Mouse (Mus musculus) embryonic facial prominence, embryonic 13.5 days (tissue): ENCODE measurements around the gene Hspbp1. TPM values are rescaled to one million over a fixed set of nuclear protein-coding genes. Genes with fewer than 3 reads are reported as not detected.

Experiments
- ATAC-seq: fragments of 200-750 bp; cut with Nextera tagmentation; 2 replicates; pipeline ENCODE4 v1.8.0; 2017; ENCODE audit warnings: low read depth; ENCODE audit not compliant: insufficient number of reproducible peaks, insufficient read depth, low FRiP score, low TSS enrichment
- H3K27ac ChIP-seq: fragments of 300-500 bp; sonication (generic); 2 replicates; pipeline ENCODE4 v1.5.1; 2015; ENCODE audit warnings: moderate library complexity, mild to moderate bottlenecking, inconsistent platforms
- H3K27me3 ChIP-seq: fragments of 300-500 bp; sonication (generic); 2 replicates; pipeline ENCODE4 v1.6.1; 2015; ENCODE audit warnings: mild to moderate bottlenecking, inconsistent platforms
- H3K36me3 ChIP-seq: fragments of 300-500 bp; sonication (generic); 2 replicates; pipeline ENCODE4 v1.6.1; 2015; ENCODE audit warnings: mild to moderate bottlenecking, inconsistent platforms
- H3K4me1 ChIP-seq: fragments of 300-500 bp; sonication (generic); 2 replicates; pipeline ENCODE4 v1.6.1; 2015; ENCODE audit warnings: inconsistent platforms
- H3K4me2 ChIP-seq: fragments of 300-500 bp; sonication (generic); 2 replicates; pipeline ENCODE4 v1.6.1; 2015; ENCODE audit warnings: moderate library complexity, mild to moderate bottlenecking, inconsistent platforms
- H3K4me3 ChIP-seq: fragments of 300-500 bp; sonication (generic); 2 replicates; pipeline ENCODE4 v1.5.1; 2015; ENCODE audit warnings: mild to moderate bottlenecking, inconsistent platforms
- H3K9ac ChIP-seq: fragments of 300-500 bp; sonication (generic); 2 replicates; pipeline ENCODE4 v1.6.1; 2015; ENCODE audit warnings: mild to moderate bottlenecking, inconsistent platforms
- H3K9me3 ChIP-seq: fragments of 300-500 bp; sonication (generic); 2 replicates; pipeline ENCODE4 v1.6.1; 2016; ENCODE audit warnings: inconsistent platforms
- WGBS: fragments of 180-500 bp; shearing (Covaris S2); methylation state at CpG from one replicate; pipeline ENCODE4 v1.1.7; 2015; ENCODE audit warnings: mixed read lengths; 5-methylcytosine and 5-hydroxymethylcytosine counted together
- polyA plus RNA-seq: library from polyadenylated mRNA; unstranded; fragments of >200 nt; fragmentation: Nextera tagmentation; extraction: Ambion mirVana; gene quantifications from 2 replicates; pipeline ENCODE4 v1.2.1, GENCODE M21; 2015

The Hspbp1 gene
- polyA plus RNA-seq, 1 experiment from 2014 or later, result 92.3 TPM

DNA sequence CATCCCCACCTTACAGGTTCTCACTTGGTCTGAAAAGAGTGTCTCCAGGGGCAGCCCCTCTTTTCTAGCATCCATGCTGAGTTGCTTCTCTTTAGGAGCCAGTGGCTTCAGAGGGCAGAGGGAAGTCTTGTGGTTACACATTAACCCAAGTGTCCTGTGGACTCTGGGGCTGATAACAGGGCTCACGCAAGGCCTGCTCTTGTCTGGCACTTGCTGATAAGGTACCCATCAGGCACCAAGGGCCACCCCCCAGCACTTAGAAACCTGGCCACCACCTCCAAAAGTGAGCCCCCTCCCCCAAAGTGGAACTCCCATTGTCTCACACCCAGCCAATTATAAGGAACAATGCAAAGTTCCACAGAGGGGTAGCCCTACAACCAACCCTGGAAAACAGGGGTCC, 54.7 kb downstream of the Hspbp1 start:
- ATAC-seq, result no peak
- peaks cover 70% of the 10 kb centered on the region for H3K36me3 ChIP-seq
- no peaks in the 10 kb centered on the region for H3K9me3 ChIP-seq
- WGBS, result 96% methylated on average over 1 of the region's 1 CpGs
- H3K4me1 ChIP-seq, result no peaks in the 10 kb centered on the region
- H3K4me2 ChIP-seq, result no peak overlapping the region
- H3K27ac ChIP-seq, result no peak overlapping the region
- H3K27me3 ChIP-seq, result no peaks in the 10 kb centered on the region
- H3K4me3 ChIP-seq, result no peak overlapping the region
- H3K9ac ChIP-seq, result no peak overlapping the region

DNA sequence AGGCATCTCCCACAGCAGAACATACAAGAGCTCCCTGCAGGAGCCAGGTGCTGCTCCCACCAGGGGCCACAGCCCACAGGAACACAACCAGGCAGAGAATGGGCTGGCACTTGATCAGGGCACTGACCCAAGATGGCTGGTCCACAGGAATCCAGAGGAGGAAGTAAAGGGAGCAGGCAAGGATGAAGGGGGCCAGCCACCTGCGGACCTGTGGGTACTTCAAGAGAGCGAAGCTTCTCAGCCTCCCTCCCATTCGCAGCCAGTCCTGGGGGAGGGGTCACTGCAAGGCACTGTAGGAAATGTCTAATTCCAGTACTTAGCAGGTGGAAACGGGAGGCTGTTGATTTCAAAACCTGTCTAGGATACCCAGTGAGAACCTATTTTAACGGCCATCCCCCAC, 55.3 kb downstream of the Hspbp1 start:
- 92% methylated on average over 5 of the region's 5 CpGs for WGBS
- Histone ChIP-seq H3K27me3 (no peaks in the 10 kb centered on the region), H3K36me3 (peaks cover 66% of the 10 kb centered on the region)

DNA sequence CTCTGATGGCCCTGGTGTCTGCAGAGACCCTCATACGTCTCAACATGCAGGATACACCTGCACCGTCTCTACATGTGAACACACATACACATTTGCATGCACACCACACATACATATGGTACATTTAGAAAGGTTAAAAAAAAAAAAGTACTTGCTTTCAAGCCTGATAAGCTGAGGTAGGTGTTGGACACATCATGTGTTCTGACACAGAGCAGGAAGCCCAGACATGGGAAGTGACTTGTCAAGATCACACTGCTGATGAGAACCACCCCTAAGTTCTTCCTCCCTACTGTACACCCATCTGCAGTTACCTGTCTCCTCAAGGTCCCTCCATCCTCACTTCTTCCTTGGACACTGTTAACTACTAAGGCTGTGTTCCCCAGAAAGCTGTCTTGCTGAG, 58.9 kb downstream of the Hspbp1 start:
- Histone ChIP-seq H3K4me3 (no peak overlapping the region), H3K27me3 (no peaks in the 10 kb centered on the region), H3K27ac (no peak overlapping the region), H3K9ac (no peak overlapping the region), H3K4me2 (no peak overlapping the region), H3K9me3 (no peaks in the 10 kb centered on the region), H3K36me3 (peaks cover 32% of the 10 kb centered on the region), H3K4me1 (no peaks in the 10 kb centered on the region)
- no peak for ATAC-seq
- WGBS, result 91% methylated on average over 2 of the region's 2 CpGs

More for the DNA sequence above, 55.3 kb downstream of the Hspbp1 start:
- no peak overlapping the region for H3K27ac ChIP-seq
- no peak overlapping the region for H3K4me2 ChIP-seq
- H3K9ac ChIP-seq, result no peak overlapping the region
- no peaks in the 10 kb centered on the region for H3K9me3 ChIP-seq
- no peaks in the 10 kb centered on the region for H3K4me1 ChIP-seq
- no peak overlapping the region for H3K4me3 ChIP-seq
- ATAC-seq, result no peak

DNA sequence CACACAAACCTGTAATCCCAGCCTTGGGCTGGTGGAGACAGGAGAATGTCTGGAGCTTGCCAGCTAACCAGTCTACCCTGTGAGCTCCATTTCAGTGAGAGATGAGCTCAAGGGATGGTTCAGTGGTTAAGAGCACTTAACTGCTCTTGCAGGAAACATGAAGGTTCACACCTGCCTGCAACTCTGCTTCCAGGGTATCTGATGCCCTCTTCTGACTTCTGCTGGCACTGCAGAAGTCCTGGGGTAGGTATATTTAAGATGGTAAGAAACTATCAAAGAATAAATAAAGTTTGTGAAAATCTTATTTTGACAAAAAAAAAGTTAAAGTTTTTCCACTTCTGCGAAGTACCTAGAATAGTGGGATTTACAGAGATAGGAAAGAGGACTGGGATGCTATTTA, 60.5 kb downstream of the Hspbp1 start:
- H3K36me3 ChIP-seq, result peaks cover 16% of the 10 kb centered on the region
- WGBS, result 53% methylated on average over 1 of the region's 1 CpGs
- no peaks in the 10 kb centered on the region for H3K4me1 ChIP-seq
- H3K4me2 ChIP-seq, result no peak overlapping the region
- no peak overlapping the region for H3K9ac ChIP-seq
- no peak overlapping the region for H3K4me3 ChIP-seq
- H3K9me3 ChIP-seq, result no peaks in the 10 kb centered on the region
- H3K27ac ChIP-seq, result no peak overlapping the region
- no peak for ATAC-seq
- no peaks in the 10 kb centered on the region for H3K27me3 ChIP-seq

DNA sequence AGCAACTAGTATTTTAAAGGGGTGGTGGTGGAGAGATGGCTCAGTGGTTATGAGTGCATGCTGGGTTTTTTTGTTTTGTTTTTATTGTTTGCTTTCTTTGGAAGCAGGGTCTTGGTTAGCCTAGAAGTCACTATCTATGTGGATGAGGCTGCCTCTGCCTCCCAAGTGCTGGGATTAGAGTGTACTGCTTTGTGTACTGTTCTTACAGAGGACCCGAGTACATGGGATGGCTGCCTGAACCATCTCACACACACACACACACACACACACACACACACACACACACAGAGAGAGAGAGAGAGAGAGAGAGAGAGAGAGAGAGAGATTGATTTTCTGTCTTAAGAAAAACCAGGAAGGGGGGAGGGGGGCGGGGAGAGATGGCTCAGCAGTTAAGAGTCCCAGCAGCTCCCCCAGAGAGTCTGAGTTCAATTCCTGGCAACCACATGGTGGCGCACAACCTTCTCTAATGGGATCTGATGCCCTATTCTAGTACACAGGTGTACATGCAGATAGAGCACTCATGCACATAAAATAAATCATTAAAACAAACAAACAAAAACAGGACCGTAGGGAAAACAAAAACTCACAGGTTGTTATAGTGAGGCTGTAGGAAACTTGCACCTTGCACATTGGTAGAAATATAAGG, 61.2 kb downstream of the Hspbp1 start:
- no peaks in the 10 kb centered on the region for H3K9me3 ChIP-seq
- peaks cover 9% of the 10 kb centered on the region for H3K36me3 ChIP-seq
- no peaks in the 10 kb centered on the region for H3K4me1 ChIP-seq
- H3K27ac ChIP-seq, result no peak overlapping the region
- no peak overlapping the region for H3K4me2 ChIP-seq
- no peaks in the 10 kb centered on the region for H3K27me3 ChIP-seq
- WGBS, result 32% methylated on average over 4 of the region's 4 CpGs
- ATAC-seq, result no peak
- H3K4me3 ChIP-seq, result no peak overlapping the region
- H3K9ac ChIP-seq, result no peak overlapping the region

- no peak for ATAC-seq
Observed at GRCm38 (mm10) chr7:4619979-4620378, 64.9 kb downstream of the Hspbp1 start.

DNA sequence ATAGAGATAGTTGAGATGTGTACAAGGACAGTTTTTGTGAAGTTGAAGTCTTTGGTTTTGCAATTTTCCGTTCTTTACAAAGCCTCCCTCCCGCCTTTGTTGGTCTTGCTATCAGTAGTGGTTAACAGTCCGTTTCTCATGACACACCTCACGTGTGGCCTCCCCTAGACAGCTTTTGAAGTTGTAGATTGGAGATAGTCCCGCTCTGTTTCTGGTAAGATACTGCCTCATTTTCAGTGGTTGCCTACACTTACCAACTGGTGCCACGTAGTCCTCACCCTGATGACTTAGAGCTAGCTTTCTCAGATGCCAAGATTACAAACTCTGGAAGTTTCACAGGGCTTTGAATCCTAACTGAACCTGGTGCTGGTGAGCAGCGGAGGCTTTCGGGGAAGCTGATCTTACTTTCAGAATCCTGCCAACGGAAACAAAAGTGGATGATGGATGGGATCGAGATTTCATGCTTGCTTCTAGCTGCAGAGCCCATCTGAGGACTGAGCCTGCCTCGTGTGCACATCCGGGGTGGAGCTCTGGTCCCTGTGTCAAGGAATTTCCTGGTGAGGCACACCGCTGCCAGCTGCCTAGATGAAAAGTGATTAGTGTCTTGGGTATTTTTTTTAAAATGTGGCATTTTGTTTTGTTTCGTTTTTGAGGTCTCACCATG, 71.0 kb downstream of the Hspbp1 start:
- no peak for ATAC-seq
- H3K27me3 ChIP-seq, result no peaks in the 10 kb centered on the region
- no peak overlapping the region for H3K9ac ChIP-seq
- H3K4me3 ChIP-seq, result no peak overlapping the region
- no peak overlapping the region for H3K4me2 ChIP-seq
- H3K27ac ChIP-seq, result no peak overlapping the region
- 80% methylated on average over 14 of the region's 14 CpGs for WGBS
- H3K36me3 ChIP-seq, result no peaks in the 10 kb centered on the region
- no peaks in the 10 kb centered on the region for H3K9me3 ChIP-seq
- H3K4me1 ChIP-seq, result no peaks in the 10 kb centered on the region

More at GRCm38 (mm10) chr7:4619979-4620378, 64.9 kb downstream of the Hspbp1 start:
- Histone ChIP-seq H3K4me3 (no peak overlapping the region), H3K9ac (no peak overlapping the region), H3K27me3 (no peaks in the 10 kb centered on the region), H3K4me2 (no peak overlapping the region), H3K36me3 (no peaks in the 10 kb centered on the region), H3K27ac (no peak overlapping the region), H3K9me3 (no peaks in the 10 kb centered on the region), H3K4me1 (no peaks in the 10 kb centered on the region)
- WGBS, result 28% methylated on average over 1 of the region's 1 CpGs

DNA sequence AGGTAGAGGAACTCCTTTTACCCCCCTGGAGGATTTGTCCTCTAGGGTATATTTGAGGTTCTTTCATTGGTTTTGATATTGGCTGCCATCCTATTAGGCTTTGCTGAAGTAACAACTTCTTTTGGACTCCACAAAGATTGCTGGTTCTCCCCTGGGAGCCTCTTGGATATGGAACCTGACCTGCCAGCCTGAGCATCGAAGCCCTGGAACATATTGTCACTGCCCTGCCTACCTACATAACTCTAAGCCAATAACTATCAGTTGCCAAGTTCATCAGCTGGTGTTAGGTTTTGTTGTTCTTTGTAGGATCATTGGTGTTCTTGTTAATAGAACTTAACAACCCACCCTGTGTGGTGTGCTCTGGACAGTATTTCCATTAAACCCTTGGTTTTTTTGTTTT, 71.9 kb downstream of the Hspbp1 start:
- Histone ChIP-seq H3K27ac (no peak overlapping the region), H3K4me1 (no peaks in the 10 kb centered on the region), H3K9me3 (no peaks in the 10 kb centered on the region), H3K4me2 (no peak overlapping the region), H3K27me3 (no peaks in the 10 kb centered on the region), H3K4me3 (no peak overlapping the region), H3K36me3 (no peaks in the 10 kb centered on the region), H3K9ac (no peak overlapping the region)
- ATAC-seq, result no peak
- 65% methylated on average over 1 of the region's 1 CpGs for WGBS

DNA sequence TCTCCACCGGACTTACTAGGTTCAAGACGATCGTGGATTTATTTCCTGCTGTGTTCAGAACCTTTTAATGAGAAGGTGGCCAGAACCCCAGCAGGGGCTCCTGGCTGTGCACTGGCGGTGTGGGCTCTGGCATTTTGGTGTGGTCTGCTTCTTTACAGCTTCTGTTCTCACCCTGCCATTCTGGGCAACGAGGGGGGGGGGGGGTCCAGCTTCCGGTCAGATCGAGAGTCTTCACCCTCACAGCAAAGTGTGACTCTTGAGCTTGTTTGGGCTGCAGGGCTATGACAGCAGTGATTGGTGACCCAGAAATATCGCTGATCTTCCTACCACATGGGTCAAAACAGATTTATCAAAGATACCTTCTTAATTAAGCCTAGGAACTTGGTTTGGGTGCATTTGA, 72.5 kb downstream of the Hspbp1 start:
- H3K36me3 ChIP-seq, result no peaks in the 10 kb centered on the region
- 71% methylated on average over 8 of the region's 8 CpGs for WGBS
- H3K9ac ChIP-seq, result no peak overlapping the region
- no peak overlapping the region for H3K4me3 ChIP-seq
- ATAC-seq, result no peak
- H3K4me2 ChIP-seq, result no peak overlapping the region
- H3K9me3 ChIP-seq, result no peaks in the 10 kb centered on the region
- H3K27ac ChIP-seq, result no peak overlapping the region
- no peaks in the 10 kb centered on the region for H3K4me1 ChIP-seq
- no peaks in the 10 kb centered on the region for H3K27me3 ChIP-seq

GRCm38 (mm10) chr7:4611921-4612341, 72.9 kb downstream of the Hspbp1 start:
- Histone ChIP-seq H3K4me2 (no peak overlapping the region), H3K9me3 (no peaks in the 10 kb centered on the region), H3K36me3 (no peaks in the 10 kb centered on the region), H3K27me3 (no peaks in the 10 kb centered on the region), H3K9ac (no peak overlapping the region), H3K4me3 (no peak overlapping the region), H3K4me1 (no peaks in the 10 kb centered on the region), H3K27ac (no peak overlapping the region)
- 84% methylated on average over 12 of the region's 12 CpGs for WGBS
- no peak for ATAC-seq

- no peak overlapping the region for H3K9ac ChIP-seq
- H3K4me3 ChIP-seq, result no peak overlapping the region
- H3K27ac ChIP-seq, result no peak overlapping the region
- no peaks in the 10 kb centered on the region for H3K27me3 ChIP-seq
- no peaks in the 10 kb centered on the region for H3K9me3 ChIP-seq
- no peak overlapping the region for H3K4me2 ChIP-seq
- no peaks in the 10 kb centered on the region for H3K4me1 ChIP-seq
- 85% methylated on average over 12 of the region's 12 CpGs for WGBS
- H3K36me3 ChIP-seq, result no peaks in the 10 kb centered on the region
- ATAC-seq, result no peak
Observed at GRCm38 (mm10) chr7:4611511-4611910, 73.4 kb downstream of the Hspbp1 start.
